Comparison of ENCODE assay signal across 12 mouse cellular contexts in genomic region chr11:96666924-96667323, GRCm38 (mm10).
DNase-seq lines count a peak whose midpoint lies in the region; ATAC-seq and TF ChIP-seq lines count a peak whose summit lies in the region.
"Had no signal": no experiment of that assay in that cellular context is flagged by ENCODE, and none has a peak within 500 bp of the region (broad histone marks: within the 10 kb centered on the region; RNA-seq: fewer than 3 reads in every experiment).

No protein-coding gene starts in this region.

- H3K36me3 ChIP-seq in kidney, embryonic 16.5 days (ENCODE audit: insufficient read depth, low read length) = no peaks in the 10 kb centered on the region
- no peaks in the 10 kb centered on the region for H3K36me3 ChIP-seq in forebrain, postnatal 0 days (ENCODE audit: insufficient read depth)
- H3K36me3 ChIP-seq: stomach, embryonic 15.5 days had no signal

- peaks cover 5% of the 10 kb centered on the region; the same call in 1 of the 2 replicates for H3K27me3 ChIP-seq in kidney, embryonic 16.5 days (ENCODE audit: insufficient read depth, low read length)
- no peaks in the 10 kb centered on the region; the same call in 1 of the 2 replicates for H3K27me3 ChIP-seq in forebrain, postnatal 0 days (ENCODE audit: insufficient read depth, low read length)
- H3K27me3 ChIP-seq: stomach, embryonic 15.5 days had no signal

- H3K9me3 ChIP-seq in kidney, embryonic 16.5 days (ENCODE audit: low read length) = no peaks in the 10 kb centered on the region
- H3K9me3 ChIP-seq in forebrain, postnatal 0 days (ENCODE audit: low read length) = no peaks in the 10 kb centered on the region
- H3K9me3 ChIP-seq: stomach, embryonic 15.5 days had no signal

- H3K4me3 ChIP-seq in kidney, embryonic 16.5 days (ENCODE audit: low read length) = no peak overlapping the region
- H3K4me3 ChIP-seq in forebrain, postnatal 0 days (ENCODE audit: low read depth, low read length) = no peak overlapping the region
- H3K4me3 ChIP-seq: heart, adult 2 months; stomach, embryonic 15.5 days had no signal

- peak; percentile 48 to 68 for DNase-seq in CD8-positive naive resting alpha-beta T cell, adult 2 months (ENCODE audit: low read depth in 2 of 2, low spot score in 2 of 2)
- DNase-seq in T-cell, adult 2 months (ENCODE audit: low spot score) = peak; percentile 78
- peak; percentile 7 to 16 for DNase-seq in spleen, adult 18-20 months
- DNase-seq in forebrain, postnatal 0 days = no peak
- no peak for DNase-seq in frontal cortex, postnatal 10 days (ENCODE audit: low spot score in 2 of 2)
- no peak for DNase-seq in adrenal gland, postnatal 10 days
- no peak for DNase-seq in adrenal gland, postnatal 25 days
- DNase-seq: cerebellum, adult 8-10 months had no signal

- H3K4me1 ChIP-seq in kidney, embryonic 16.5 days (ENCODE audit: insufficient read depth, low read length) = peaks cover 19% of the 10 kb centered on the region; the same call in 1 of the 2 replicates
- no peaks in the 10 kb centered on the region for H3K4me1 ChIP-seq in forebrain, postnatal 0 days (ENCODE audit: insufficient read depth)
- H3K4me1 ChIP-seq: stomach, embryonic 15.5 days had no signal

- H3K9ac ChIP-seq in kidney, embryonic 16.5 days (replicated peaks; ENCODE audit: low read length) = no peak overlapping the region
- no peak overlapping the region for H3K9ac ChIP-seq in forebrain, postnatal 0 days
- H3K9ac ChIP-seq: stomach, embryonic 15.5 days had no signal

- H3K4me2 ChIP-seq in kidney, embryonic 16.5 days (replicated peaks; ENCODE audit: low read depth, low read length) = no peak overlapping the region
- no peak overlapping the region for H3K4me2 ChIP-seq in forebrain, postnatal 0 days (ENCODE audit: low read depth)
- H3K4me2 ChIP-seq: midbrain, embryonic 11.5 days; stomach, embryonic 15.5 days had no signal

- WGBS in kidney, embryonic 16.5 days = 75% methylated on average over 3 of the region's 3 CpGs
- 81% methylated on average over 3 of the region's 3 CpGs for WGBS in forebrain, postnatal 0 days

- TF ChIP-seq CTCF in forebrain, postnatal 0 days (IDR thresholded peaks at IDR 0.05; ENCODE audit: low read depth) = no peak

- ATAC-seq in kidney, embryonic 16.5 days (ENCODE audit: low FRiP score, low TSS enrichment) = no peak
- no peak for ATAC-seq in forebrain, postnatal 0 days

- H3K27ac ChIP-seq in kidney, embryonic 16.5 days (ENCODE audit: low read length) = 0 out of 2 replicates have a peak overlapping the region, but pooled peaks have one; percentile 7
- no peak overlapping the region for H3K27ac ChIP-seq in forebrain, postnatal 0 days (ENCODE audit: low read depth, low read length)
- H3K27ac ChIP-seq: heart, adult 2 months; stomach, embryonic 15.5 days had no signal

Comparison
In these comparisons a context has a peak if more than half of its experiments do, and no peak if none do; other contexts are left out.
1. DNase-seq: peak in CD8-positive naive resting alpha-beta T cell, adult 2 months (2 of 2), T-cell, adult 2 months (single experiment) and spleen, adult 18-20 months (2 of 2); none in forebrain, postnatal 0 days (single experiment), frontal cortex, postnatal 10 days (0 of 2), adrenal gland, postnatal 10 days (single experiment) and adrenal gland, postnatal 25 days (single experiment).